Mouse (Mus musculus) ES-E14 (cell line): Measurements from ENCODE around the gene Hectd1. TPM values are rescaled to one million over a fixed set of nuclear protein-coding genes. Genes with fewer than 3 reads are reported as not detected.

Experiments used
- DNase-seq: peaks from one replicate; pipeline ENCODE4 v3.0.0-alpha.2; 2013; ENCODE audit warnings: low read depth, low spot score
- H3K27ac ChIP-seq: 2 replicates; pipeline ENCODE4 v1.5.1; 2012; ENCODE audit warnings: low read depth, mild to moderate bottlenecking, low read length, moderate library complexity, mixed read lengths; ENCODE audit not compliant: poor library complexity, insufficient read depth, severe bottlenecking
- H3K36me3 ChIP-seq: 2 replicates; pipeline ENCODE4 v1.6.1; 2012; ENCODE audit warnings: mild to moderate bottlenecking, low read length, moderate library complexity, mixed read lengths; ENCODE audit not compliant: control insufficient read depth, poor library complexity, insufficient read depth, severe bottlenecking
- H3K4me1 ChIP-seq, 2 experiments: fragments of 150-350 bp in 1 of 2; sonication (generic) in 1 of 2; 2 replicates each; pipeline ENCODE4 v1.6.1; 2012; ENCODE audit warnings: low read length in 2 of 2, mild to moderate bottlenecking in 1 of 2, mixed read lengths in 1 of 2; ENCODE audit not compliant: control insufficient read depth in 2 of 2, insufficient read depth in 2 of 2, poor library complexity in 1 of 2
- H3K4me3 ChIP-seq, 2 experiments: fragments of 150-350 bp in 1 of 2; sonication (generic) in 1 of 2; 2 replicates each; pipeline ENCODE4 v1.5.1; 2012; ENCODE audit warnings: low read length in 2 of 2, low read depth in 1 of 2, mild to moderate bottlenecking in 1 of 2, mixed read lengths in 1 of 2; ENCODE audit not compliant: insufficient read depth in 1 of 2, poor library complexity in 1 of 2, severe bottlenecking in 1 of 2
- H3K9ac ChIP-seq: 2 replicates; pipeline ENCODE4 v1.6.1; 2012; ENCODE audit warnings: low read depth, mild to moderate bottlenecking, low read length, mixed read lengths; ENCODE audit not compliant: poor library complexity, insufficient read depth, severe bottlenecking
- H3K9me3 ChIP-seq: fragments of 150-350 bp; sonication (generic); 2 replicates; pipeline ENCODE4 v1.6.1; 2012; ENCODE audit warnings: low read depth, mild to moderate bottlenecking, low read length; ENCODE audit not compliant: control insufficient read depth, insufficient read depth
- CHD2 ChIP-seq: IDR thresholded peaks from 2 replicates; pipeline ENCODE4 v1.6.1; 2014; ENCODE audit warnings: mild to moderate bottlenecking, low read depth, low read length, inconsistent platforms
- HCFC1 ChIP-seq: IDR thresholded peaks from 2 replicates; pipeline ENCODE4 v1.6.1; 2012; ENCODE audit warnings: low read length, inconsistent platforms, borderline replicate concordance; ENCODE audit not compliant: insufficient read depth
- MAFK ChIP-seq: IDR thresholded peaks from 2 replicates; pipeline ENCODE4 v1.6.1; 2014; ENCODE audit warnings: mild to moderate bottlenecking, low read depth, low read length, inconsistent platforms; ENCODE audit not compliant: insufficient read depth
- ZC3H11A ChIP-seq: IDR thresholded peaks from 2 replicates; pipeline ENCODE4 v1.6.1; 2012; ENCODE audit warnings: low read depth, mild to moderate bottlenecking, inconsistent platforms, low read length, borderline replicate concordance
- ZNF384 ChIP-seq: IDR thresholded peaks from 2 replicates; pipeline ENCODE4 v1.6.1; 2012; ENCODE audit warnings: low read depth, low read length, inconsistent platforms
- in situ Hi-C, 2 experiments: fragments of 600-800 bp; cut with MboI; formaldehyde crosslinking; loops; one replicate each; pipeline ENCODE4 v1.15.1; 2025; ENCODE audit warnings: low sequenced_read_pairs in 2 of 2, inconsistent platforms in 1 of 2; ENCODE audit not compliant: unreplicated experiment in 2 of 2
- total RNA-seq: library from RNA; depleted of rRNA; stranded (reverse); fragments of 300-350 nt; gene quantifications from 2 replicates; pipeline ENCODE4 v1.2.3, GENCODE M21; 2012

Hectd1 gene
- total RNA-seq, 1 experiment, result 45.1 TPM

- Histone ChIP-seq H3K4me1 (peaks cover 8 to 10% of the 10 kb centered on the region in 2 experiments; a peak in 3 of 4 replicates), H3K9me3 (no peaks in the 10 kb centered on the region), H3K4me3 (no peak overlapping the region), H3K36me3 (no peaks in the 10 kb centered on the region), H3K9ac (no peak overlapping the region), H3K27ac (no peak overlapping the region)
- in situ Hi-C loops, result no loop called here
- no peak for TF ChIP-seq HCFC1
- no peak for TF ChIP-seq MAFK
- no peak for TF ChIP-seq ZC3H11A
- no peak for TF ChIP-seq CHD2
- no peak for DNase-seq
Measured at GRCm38 (mm10) chr12:51736807-51737206, 92.5 kb downstream of the Hectd1 start.

GRCm38 (mm10) chr12:51736381-51736780 lies 93.0 kb downstream of the Hectd1 start:
- Histone ChIP-seq H3K9me3 (no peaks in the 10 kb centered on the region), H3K36me3 (no peaks in the 10 kb centered on the region), H3K4me1 (peaks cover 8 to 10% of the 10 kb centered on the region in 2 experiments; a peak in 3 of 4 replicates), H3K4me3 (no peak overlapping the region), H3K27ac (no peak overlapping the region), H3K9ac (no peak overlapping the region)
- TF ChIP-seq ZC3H11A (no peak), MAFK (no peak), HCFC1 (no peak), ZNF384 (no peak), CHD2 (no peak)
- DNase-seq, result no peak
- in situ Hi-C loops, result no loop called here

- H3K36me3 ChIP-seq, result no peaks in the 10 kb centered on the region
- TF ChIP-seq MAFK, result no peak
- TF ChIP-seq ZNF384, result no peak
- TF ChIP-seq CHD2, result no peak
- no peak for TF ChIP-seq HCFC1
- TF ChIP-seq ZC3H11A, result no peak
- H3K4me1 ChIP-seq, result peaks cover 8 to 10% of the 10 kb centered on the region in 2 experiments; a peak in 3 of 4 replicates
- no peak overlapping the region for H3K9ac ChIP-seq
- H3K27ac ChIP-seq, result no peak overlapping the region
- DNase-seq, result no peak
- no peak overlapping the region for H3K4me3 ChIP-seq
- in situ Hi-C loops, result no loop called here
- no peaks in the 10 kb centered on the region for H3K9me3 ChIP-seq
Measured at GRCm38 (mm10) chr12:51735840-51736271, 93.5 kb downstream of the Hectd1 start.

- H3K9ac ChIP-seq, result no peak overlapping the region
- peaks cover 8 to 10% of the 10 kb centered on the region in 2 experiments; a peak in 3 of 4 replicates for H3K4me1 ChIP-seq
- H3K27ac ChIP-seq, result no peak overlapping the region
- no peaks in the 10 kb centered on the region for H3K9me3 ChIP-seq
- no peak overlapping the region for H3K4me3 ChIP-seq
- no peak for TF ChIP-seq ZNF384
- TF ChIP-seq HCFC1, result no peak
- no peak for TF ChIP-seq ZC3H11A
- no peak for TF ChIP-seq MAFK
- H3K36me3 ChIP-seq, result no peaks in the 10 kb centered on the region
- in situ Hi-C loops, result no loop called here
- DNase-seq, result no peak
Measured at GRCm38 (mm10) chr12:51734605-51735211, 94.6 kb downstream of the Hectd1 start.
